Mouse (Mus musculus) spleen, postnatal 14 days (tissue): ENCODE results near the gene Zswim5.

Experiments
- DNase-seq, 2 experiments: peaks; one replicate each; pipeline ENCODE4 v3.0.0; 2021 to 2022; ENCODE audit warnings: low spot score in 2 of 2

Gene Zswim5

GRCm38 (mm10) chr4:116911202-116911601 lies 34.0 kb downstream of the Zswim5 start:
- DNase-seq, result no peak

- no peak for DNase-seq
Measured at GRCm38 (mm10) chr4:116913318-116913717, 36.1 kb downstream of the Zswim5 start.

- no peak for DNase-seq
Measured at GRCm38 (mm10) chr4:116928006-116928651, 51.0 kb downstream of the Zswim5 start.

GRCm38 (mm10) chr4:116939585-116939984 lies 62.4 kb downstream of the Zswim5 start:
- DNase-seq, result no peak

- no peak for DNase-seq
Measured at GRCm38 (mm10) chr4:116942695-116943094, 65.5 kb downstream of the Zswim5 start.

- no peak for DNase-seq
Measured at GRCm38 (mm10) chr4:116944055-116944454, 66.9 kb downstream of the Zswim5 start.

- no peak for DNase-seq
Measured at GRCm38 (mm10) chr4:116951642-116952041, 74.5 kb downstream of the Zswim5 start.

GRCm38 (mm10) chr4:116954951-116955350 lies 77.8 kb downstream of the Zswim5 start:
- no peak for DNase-seq

- DNase-seq, result no peak
Measured at GRCm38 (mm10) chr4:116976503-116976902, 99.3 kb downstream of the Zswim5 start.

GRCm38 (mm10) chr4:116985681-116986080 lies 108.5 kb downstream of the Zswim5 start:
- no peak for DNase-seq

GRCm38 (mm10) chr4:116986400-116987121 lies 109.4 kb downstream of the Zswim5 start:
- DNase-seq, result peak; percentile 40 to 60

- no peak for DNase-seq
Measured at GRCm38 (mm10) chr4:116987122-116987456, 109.9 kb downstream of the Zswim5 start.

GRCm38 (mm10) chr4:116989731-116990130 lies 112.6 kb downstream of the Zswim5 start:
- no peak for DNase-seq

GRCm38 (mm10) chr4:116991366-116991765 lies 114.2 kb downstream of the Zswim5 start:
- DNase-seq, result peak; percentile 70 to 83

- peak; percentile 94 to 95 for DNase-seq
Measured at GRCm38 (mm10) chr4:116993672-116994621, 116.8 kb downstream of the Zswim5 start, which contains the start of gene Urod. TSS of gene Urod (minus strand) at chr4:116994413.

- peak in 1 of 2 experiments; percentile 43 for DNase-seq
Measured at GRCm38 (mm10) chr4:116995131-116995797, 118.1 kb downstream of the Zswim5 start, which contains the start of gene Hectd3. TSS of gene Hectd3 (plus strand) at chr4:116995317.

- DNase-seq, result peak in 1 of 2 experiments; percentile 58
Measured at GRCm38 (mm10) chr4:116995798-116996135, 118.6 kb downstream of the Zswim5 start.

- no peak for DNase-seq
Measured at GRCm38 (mm10) chr4:116999513-117000154, 122.5 kb downstream of the Zswim5 start.

- DNase-seq, result no peak
Measured at GRCm38 (mm10) chr4:117001957-117002356, 124.8 kb downstream of the Zswim5 start.

- DNase-seq, result peak in 1 of 2 experiments; percentile 36
Measured at GRCm38 (mm10) chr4:117002543-117003521, 125.7 kb downstream of the Zswim5 start.
